Mouse (Mus musculus) lung, embryonic 15.5 days (tissue): ENCODE measurements at regions not wholly inside any gene's neighbourhood (a gene's known extent, or its start where the extent isn't known, plus 50 kb on each side); places are given as distances from the start of the nearest gene placed in this dataset.

Experiments
- ATAC-seq: fragments of 200-750 bp; cut with Nextera tagmentation; 2 replicates; pipeline ENCODE4 v1.8.0; 2017; ENCODE audit warnings: moderate number of reproducible peaks, borderline replicate concordance; ENCODE audit not compliant: low FRiP score, low TSS enrichment; ENCODE audit errors: extremely low read depth
- H3K27ac ChIP-seq: fragments of 300-500 bp; sonication (generic); 2 replicates; pipeline ENCODE4 v1.5.1; 2015; ENCODE audit warnings: moderate library complexity, mild to moderate bottlenecking, inconsistent platforms
- H3K27me3 ChIP-seq: fragments of 300-500 bp; sonication (generic); 2 replicates; pipeline ENCODE4 v1.6.1; 2015; ENCODE audit warnings: inconsistent platforms
- H3K36me3 ChIP-seq: fragments of 300-500 bp; sonication (generic); 2 replicates; pipeline ENCODE4 v1.6.1; 2015; ENCODE audit warnings: inconsistent platforms
- H3K4me1 ChIP-seq: fragments of 300-500 bp; sonication (generic); 2 replicates; pipeline ENCODE4 v1.6.1; 2015; ENCODE audit warnings: inconsistent platforms
- H3K4me2 ChIP-seq: fragments of 300-500 bp; sonication (generic); 2 replicates; pipeline ENCODE4 v1.6.1; 2015; ENCODE audit warnings: inconsistent platforms, mild to moderate bottlenecking, moderate library complexity
- H3K4me3 ChIP-seq: fragments of 300-500 bp; sonication (generic); 2 replicates; pipeline ENCODE4 v1.5.1; 2015; ENCODE audit warnings: mild to moderate bottlenecking, inconsistent platforms
- H3K9ac ChIP-seq: fragments of 300-500 bp; sonication (generic); 2 replicates; pipeline ENCODE4 v1.6.1; 2015; ENCODE audit warnings: inconsistent platforms
- H3K9me3 ChIP-seq: fragments of 300-500 bp; sonication (generic); 2 replicates; pipeline ENCODE4 v1.6.1; 2016; ENCODE audit warnings: inconsistent platforms
- WGBS: fragments of 180-500 bp; shearing (Covaris S2); methylation state at CpG from one replicate; pipeline ENCODE4 v1.1.7; 2015; 5-methylcytosine and 5-hydroxymethylcytosine counted together

GRCm38 (mm10) chr6:102977122-102977521, 404.2 kb upstream of the Cntn3 start:
- Histone ChIP-seq H3K4me3 (no peak overlapping the region), H3K27ac (no peak overlapping the region), H3K4me1 (no peaks in the 10 kb centered on the region), H3K27me3 (no peaks in the 10 kb centered on the region), H3K9me3 (no peaks in the 10 kb centered on the region), H3K36me3 (no peaks in the 10 kb centered on the region), H3K9ac (no peak overlapping the region), H3K4me2 (no peak overlapping the region)
- ATAC-seq: no peak
- WGBS: 80% methylated on average over 3 of the region's 3 CpGs

- no peak overlapping the region for H3K9ac ChIP-seq
- no peaks in the 10 kb centered on the region for H3K36me3 ChIP-seq
- H3K4me1 ChIP-seq: no peaks in the 10 kb centered on the region
- no peak overlapping the region for H3K27ac ChIP-seq
- no peaks in the 10 kb centered on the region for H3K27me3 ChIP-seq
- no peak overlapping the region for H3K4me3 ChIP-seq
- WGBS: 49% methylated on average over 2 of the region's 2 CpGs
- H3K4me2 ChIP-seq: no peak overlapping the region
- ATAC-seq: no peak
- H3K9me3 ChIP-seq: no peaks in the 10 kb centered on the region
Measured at GRCm38 (mm10) chr6:103023326-103023725, 450.4 kb upstream of the Cntn3 start.

DNA sequence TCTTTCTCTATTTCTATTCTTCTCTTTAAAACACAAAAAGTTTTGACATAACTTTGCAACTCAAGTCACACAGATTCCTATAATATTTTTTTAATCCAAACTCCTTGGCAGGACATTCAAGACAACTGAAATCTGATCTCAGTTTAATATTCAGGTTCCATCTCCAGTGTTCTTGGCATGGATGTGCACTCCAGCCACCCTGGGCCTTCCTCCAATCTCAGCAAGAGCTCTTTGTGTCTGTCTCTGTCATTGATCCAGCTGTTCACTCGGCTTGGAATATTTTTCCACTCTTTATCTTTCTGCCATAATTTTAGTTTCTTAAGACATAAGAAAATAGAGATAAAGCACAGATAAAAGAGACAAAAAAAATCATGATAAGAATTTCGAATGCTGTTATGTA, 451.1 kb upstream of the Cntn3 start:
- no peaks in the 10 kb centered on the region for H3K36me3 ChIP-seq
- 45% methylated on average over 2 of the region's 2 CpGs for WGBS

DNA sequence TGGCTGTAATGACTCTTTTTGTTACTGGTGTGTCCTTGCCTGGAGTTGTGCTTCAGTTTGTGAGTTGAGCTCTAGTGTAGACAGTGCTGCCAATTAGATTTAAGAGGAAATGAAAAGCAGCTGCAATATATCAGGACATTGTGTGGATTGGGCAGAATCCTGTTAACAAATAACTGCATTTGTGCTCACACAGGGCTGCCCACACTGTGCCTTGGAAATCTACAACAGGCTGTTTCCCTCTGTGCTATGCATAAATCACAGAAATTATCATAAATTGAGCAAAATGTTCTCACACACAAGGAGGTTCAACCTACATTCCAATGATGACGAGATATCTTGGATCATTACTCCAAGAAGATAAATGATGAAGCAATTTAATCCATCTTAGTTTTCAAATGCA, 455.2 kb upstream of the Cntn3 start:
- H3K4me3 ChIP-seq: no peak overlapping the region
- H3K27ac ChIP-seq: no peak overlapping the region
- H3K27me3 ChIP-seq: no peaks in the 10 kb centered on the region
- no peaks in the 10 kb centered on the region for H3K4me1 ChIP-seq
- no peaks in the 10 kb centered on the region for H3K36me3 ChIP-seq
- WGBS: 49% methylated on average over 1 of the region's 1 CpGs
- H3K4me2 ChIP-seq: no peak overlapping the region
- no peaks in the 10 kb centered on the region for H3K9me3 ChIP-seq
- H3K9ac ChIP-seq: no peak overlapping the region
- ATAC-seq: no peak

More for the DNA sequence above, 451.1 kb upstream of the Cntn3 start:
- Histone ChIP-seq H3K9me3 (no peaks in the 10 kb centered on the region), H3K4me2 (no peak overlapping the region), H3K27me3 (no peaks in the 10 kb centered on the region), H3K9ac (no peak overlapping the region), H3K4me1 (no peaks in the 10 kb centered on the region), H3K4me3 (no peak overlapping the region), H3K27ac (no peak overlapping the region)
- ATAC-seq: no peak

DNA sequence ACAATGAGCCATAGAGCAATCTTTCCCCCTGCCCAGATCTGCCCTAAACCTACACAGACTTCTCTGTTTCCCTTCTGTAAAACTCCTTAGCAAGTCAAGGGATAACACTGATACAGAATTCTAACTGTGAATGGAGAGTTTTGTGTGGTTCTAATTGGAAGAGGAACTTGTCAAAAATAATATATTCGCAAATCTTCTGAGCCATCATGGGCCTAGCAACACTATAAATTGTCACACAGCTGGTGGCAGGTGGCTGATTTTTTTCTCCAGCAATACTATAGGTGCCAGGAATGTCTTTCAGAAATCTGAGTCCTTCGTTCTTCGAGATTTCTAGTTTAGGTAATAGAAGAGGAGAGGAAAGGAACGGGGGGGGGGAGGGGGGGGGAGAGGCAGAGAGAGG, 460.5 kb upstream of the Cntn3 start:
- 49% methylated on average over 3 of the region's 4 CpGs for WGBS
- no peak for ATAC-seq
- H3K36me3 ChIP-seq: no peaks in the 10 kb centered on the region
- no peaks in the 10 kb centered on the region for H3K9me3 ChIP-seq
- H3K9ac ChIP-seq: no peak overlapping the region
- no peaks in the 10 kb centered on the region for H3K4me1 ChIP-seq
- no peak overlapping the region for H3K4me3 ChIP-seq
- no peaks in the 10 kb centered on the region for H3K27me3 ChIP-seq
- H3K27ac ChIP-seq: no peak overlapping the region
- no peak overlapping the region for H3K4me2 ChIP-seq

- Histone ChIP-seq H3K36me3 (no peaks in the 10 kb centered on the region), H3K4me3 (no peak overlapping the region), H3K4me2 (no peak overlapping the region), H3K9me3 (no peaks in the 10 kb centered on the region), H3K27ac (no peak overlapping the region), H3K27me3 (no peaks in the 10 kb centered on the region), H3K9ac (no peak overlapping the region), H3K4me1 (no peaks in the 10 kb centered on the region)
- WGBS: 24% methylated on average over 7 of the region's 7 CpGs
- no peak for ATAC-seq
Measured at GRCm38 (mm10) chr6:103033919-103034318, 461.0 kb upstream of the Cntn3 start.

DNA sequence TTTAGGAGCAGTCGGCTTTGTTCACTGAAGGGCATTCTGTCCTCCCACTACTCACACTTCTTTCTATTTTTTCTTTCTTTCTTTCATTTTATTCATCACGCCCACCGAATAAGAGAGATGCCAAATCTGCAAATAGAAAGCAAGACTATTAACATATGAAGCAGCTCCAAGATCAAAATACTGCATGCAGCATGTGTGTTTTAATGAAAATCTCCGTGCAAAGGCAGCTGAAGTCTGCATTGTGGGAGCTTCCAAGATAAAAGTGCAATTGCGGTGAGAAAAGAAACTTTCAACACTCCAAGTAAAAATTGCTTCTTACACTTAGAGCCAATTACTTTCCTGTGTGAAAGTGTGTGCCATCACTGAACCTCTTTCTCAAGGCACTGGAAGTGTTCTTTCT, 449.8 kb upstream of the Chl1 start:
- no peak overlapping the region for H3K4me2 ChIP-seq
- ATAC-seq: no peak
- 79% methylated on average over 5 of the region's 5 CpGs for WGBS
- no peaks in the 10 kb centered on the region for H3K27me3 ChIP-seq
- H3K36me3 ChIP-seq: no peaks in the 10 kb centered on the region
- no peak overlapping the region for H3K27ac ChIP-seq
- no peaks in the 10 kb centered on the region for H3K9me3 ChIP-seq
- no peak overlapping the region for H3K4me3 ChIP-seq
- no peak overlapping the region for H3K9ac ChIP-seq
- no peaks in the 10 kb centered on the region for H3K4me1 ChIP-seq

DNA sequence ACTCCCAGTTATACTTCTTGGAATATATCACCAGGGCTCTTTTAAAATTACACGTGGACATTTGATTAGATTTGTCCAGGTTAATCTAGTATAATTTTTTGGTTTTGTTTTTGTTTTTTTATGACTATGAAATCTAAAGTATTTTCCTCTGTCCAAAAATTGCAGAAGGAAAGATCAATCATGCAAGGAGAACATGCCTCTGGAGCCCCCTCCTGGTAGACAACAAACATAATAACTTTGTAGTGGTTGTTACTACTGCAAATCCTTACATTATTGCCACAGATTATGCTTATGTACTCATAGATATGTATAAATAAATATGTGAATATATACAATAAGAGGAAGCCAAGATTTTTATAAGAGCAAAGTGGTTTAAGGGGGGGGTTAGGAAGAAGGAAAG, 404.2 kb upstream of the Chl1 start:
- Histone ChIP-seq H3K36me3 (no peaks in the 10 kb centered on the region), H3K4me2 (no peak overlapping the region), H3K27me3 (no peaks in the 10 kb centered on the region), H3K27ac (no peak overlapping the region), H3K4me1 (no peaks in the 10 kb centered on the region), H3K4me3 (no peak overlapping the region), H3K9me3 (no peaks in the 10 kb centered on the region), H3K9ac (no peak overlapping the region)
- no peak for ATAC-seq
- WGBS: 42% methylated on average over 1 of the region's 1 CpGs

- Histone ChIP-seq H3K4me3 (no peak overlapping the region), H3K27ac (no peak overlapping the region), H3K36me3 (no peaks in the 10 kb centered on the region), H3K4me1 (no peaks in the 10 kb centered on the region), H3K9ac (no peak overlapping the region), H3K9me3 (no peaks in the 10 kb centered on the region), H3K27me3 (no peaks in the 10 kb centered on the region), H3K4me2 (no peak overlapping the region)
- WGBS: 70% methylated on average over 2 of the region's 2 CpGs
- no peak for ATAC-seq
Measured at GRCm38 (mm10) chr6:103119537-103119936, 390.8 kb upstream of the Chl1 start.

GRCm38 (mm10) chr6:103140851-103141250, 369.5 kb upstream of the Chl1 start:
- Histone ChIP-seq H3K27ac (no peak overlapping the region), H3K4me3 (no peak overlapping the region), H3K36me3 (no peaks in the 10 kb centered on the region), H3K4me1 (no peaks in the 10 kb centered on the region), H3K4me2 (no peak overlapping the region), H3K9me3 (no peaks in the 10 kb centered on the region), H3K9ac (no peak overlapping the region), H3K27me3 (no peaks in the 10 kb centered on the region)
- WGBS: 58% methylated on average over 5 of the region's 5 CpGs
- no peak for ATAC-seq

DNA sequence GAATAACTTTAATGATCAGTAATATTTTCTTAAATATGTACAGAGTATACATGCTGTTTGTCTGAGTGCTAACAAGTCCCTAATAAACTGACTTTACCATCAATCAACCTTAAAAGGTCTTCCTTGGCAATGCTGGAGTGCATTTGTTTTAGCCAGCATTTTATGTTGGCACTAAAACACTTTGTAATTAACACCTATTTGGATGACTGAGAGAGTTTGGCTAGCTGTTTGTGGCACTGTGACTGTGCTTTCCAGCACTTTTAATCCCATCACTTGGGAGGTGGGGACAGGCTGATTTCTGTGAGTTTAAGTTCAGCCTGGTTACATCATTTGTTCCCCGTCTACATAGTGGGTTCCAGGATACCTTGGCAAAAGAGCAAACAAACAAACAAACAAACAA, 332.5 kb upstream of the Chl1 start:
- ATAC-seq: no peak
- H3K9ac ChIP-seq: no peak overlapping the region

DNA sequence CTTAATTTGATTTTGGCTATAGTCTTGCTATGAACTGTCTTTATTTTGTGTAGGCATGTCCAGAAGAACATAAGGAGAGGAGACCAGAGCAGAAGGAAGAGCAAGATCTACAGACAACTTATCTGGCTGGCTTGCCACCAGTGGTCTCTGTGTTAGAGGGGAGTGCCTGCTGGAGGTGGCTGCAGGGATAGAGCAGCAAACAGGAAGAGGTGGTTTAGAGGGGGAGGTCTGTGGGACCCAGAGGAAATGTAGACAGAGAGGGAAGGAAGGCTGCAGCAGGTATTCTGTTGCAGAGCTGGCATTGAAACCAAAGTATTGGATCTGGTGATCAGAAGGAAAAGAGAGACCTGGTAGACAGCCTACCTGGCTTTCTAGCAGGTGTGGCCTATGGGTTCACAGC, 327.0 kb upstream of the Chl1 start:
- Histone ChIP-seq H3K4me2 (no peak overlapping the region), H3K36me3 (no peaks in the 10 kb centered on the region), H3K9ac (no peak overlapping the region), H3K4me1 (no peaks in the 10 kb centered on the region), H3K4me3 (no peak overlapping the region), H3K27me3 (no peaks in the 10 kb centered on the region), H3K27ac (no peak overlapping the region), H3K9me3 (no peaks in the 10 kb centered on the region)
- ATAC-seq: no peak

More for the DNA sequence above, 332.5 kb upstream of the Chl1 start:
- Histone ChIP-seq H3K27ac (no peak overlapping the region), H3K9me3 (no peaks in the 10 kb centered on the region), H3K4me2 (no peak overlapping the region), H3K27me3 (no peaks in the 10 kb centered on the region), H3K36me3 (no peaks in the 10 kb centered on the region), H3K4me3 (no peak overlapping the region), H3K4me1 (no peaks in the 10 kb centered on the region)
- WGBS: 44% methylated on average over 1 of the region's 1 CpGs

- WGBS: 70% methylated on average over 6 of the region's 6 CpGs
- no peaks in the 10 kb centered on the region for H3K27me3 ChIP-seq
- H3K9me3 ChIP-seq: no peaks in the 10 kb centered on the region
- H3K36me3 ChIP-seq: no peaks in the 10 kb centered on the region
- no peaks in the 10 kb centered on the region for H3K4me1 ChIP-seq
- H3K4me3 ChIP-seq: no peak overlapping the region
- no peak overlapping the region for H3K4me2 ChIP-seq
- no peak overlapping the region for H3K9ac ChIP-seq
- ATAC-seq: no peak
- no peak overlapping the region for H3K27ac ChIP-seq
Measured at GRCm38 (mm10) chr6:103196838-103197237, 313.5 kb upstream of the Chl1 start.
